Mouse (Mus musculus) cerebellum, adult 9-10 months (tissue): ENCODE data around the gene Olfr690.
"Not testable (repeated sequence)": the region's sequence is repeated elsewhere in the genome, so short reads cannot be mapped to it uniquely, and the experiment has no call there.

Experiments used
- DNase-seq: peaks from one replicate; pipeline ENCODE4 v3.0.0; 2022

Olfr690 gene

GRCm38 (mm10) chr7:105334004-105334403 is at the start of gene Olfr690:
Gene Olfr690, minus strand, starts transcription at chr7:105334104.
- no peak for DNase-seq

- no peak for DNase-seq
Observed at GRCm38 (mm10) chr7:105380329-105380728, 46.4 kb upstream of the Olfr690 start.

DNA sequence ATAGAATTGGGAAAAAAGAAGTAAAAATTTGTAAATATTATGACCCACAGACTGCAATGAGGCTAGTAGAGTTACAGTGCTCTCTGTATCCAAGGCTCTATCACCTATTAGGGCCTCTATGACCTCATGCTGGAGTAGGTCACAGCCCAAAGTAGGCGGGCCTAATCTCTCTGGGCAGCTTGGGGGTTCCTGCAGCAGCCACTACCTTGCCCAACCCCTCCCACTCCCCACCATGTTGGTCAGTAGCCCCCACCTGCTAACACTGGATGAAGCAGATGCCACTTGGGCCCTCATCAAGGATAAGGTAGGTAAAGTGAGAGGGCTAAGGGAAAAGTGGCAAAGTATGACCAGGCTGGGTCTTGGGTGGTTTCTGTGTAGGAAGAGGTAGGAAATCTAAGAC is 41.0 kb upstream of the Olfr690 start, which contains the start of gene Gm5901:
TSS of gene Gm5901 (plus strand) at position 173 of the 400 bp plus-strand sequence.
- no peak for DNase-seq

DNA sequence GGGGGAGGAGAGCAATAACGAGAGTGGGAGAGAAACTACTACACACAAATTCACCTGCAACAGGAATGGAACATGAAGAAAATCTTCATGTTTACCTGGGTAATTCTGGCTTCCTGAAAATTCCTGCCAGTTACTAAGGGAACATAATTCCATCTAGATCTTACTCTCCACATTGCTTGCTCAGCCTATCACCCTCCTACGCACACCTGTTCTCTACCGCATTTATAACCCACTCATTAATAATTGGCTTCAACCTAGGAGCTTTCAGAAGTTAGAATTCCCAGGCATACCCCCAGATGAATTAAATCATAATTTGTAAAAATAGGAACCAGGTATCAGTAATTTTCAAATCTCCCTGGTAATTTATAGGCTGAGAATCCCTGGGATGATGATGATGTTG is 40.1 kb upstream of the Olfr690 start:
- DNase-seq = no peak

- peak; percentile 25 for DNase-seq
Observed at GRCm38 (mm10) chr7:105373509-105373908, 39.6 kb upstream of the Olfr690 start.

DNA sequence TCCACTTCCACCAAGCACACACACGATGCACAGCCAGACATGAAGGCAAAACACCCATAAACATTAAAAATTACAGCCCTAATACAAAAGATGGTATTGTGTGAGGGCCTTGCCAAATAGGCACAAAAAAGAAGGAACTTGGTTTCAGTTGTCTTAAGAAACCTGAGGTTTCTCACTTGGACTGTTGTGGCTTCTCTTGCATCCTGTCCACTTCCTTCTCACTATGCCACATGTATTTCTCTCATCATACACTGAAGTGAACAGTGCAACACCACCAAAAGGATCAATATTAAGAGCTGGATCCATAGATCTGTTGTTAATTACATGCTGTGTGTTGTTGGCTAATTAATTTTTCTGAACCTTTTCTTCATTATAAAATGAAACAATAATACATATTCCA is 39.0 kb upstream of the Olfr690 start:
- DNase-seq = no peak

- DNase-seq = no peak
Observed at GRCm38 (mm10) chr7:105368521-105368920, 34.6 kb upstream of the Olfr690 start.

DNA sequence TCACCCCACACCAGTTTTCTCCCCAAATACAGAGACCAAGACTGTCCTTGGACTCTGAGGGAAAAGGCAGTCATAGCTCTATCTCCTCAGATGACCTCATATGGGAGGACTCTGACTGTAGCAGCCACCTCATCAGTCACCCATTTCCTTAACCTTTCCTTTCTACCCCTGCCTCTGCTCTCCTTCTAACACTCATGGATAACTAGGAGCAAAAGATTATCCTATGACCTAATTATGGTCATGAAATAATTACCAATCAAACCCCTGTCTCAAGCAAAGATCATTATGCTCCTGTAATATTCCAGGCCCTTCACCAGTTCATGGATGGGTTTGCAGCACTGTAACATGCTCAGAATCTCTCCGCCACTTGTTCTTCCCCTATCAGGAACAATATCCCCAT is 34.0 kb upstream of the Olfr690 start, which contains the start of gene Olfr692:
TSS of gene Olfr692 (plus strand) at position 301 of the 400 bp plus-strand sequence.
- DNase-seq = no peak

DNA sequence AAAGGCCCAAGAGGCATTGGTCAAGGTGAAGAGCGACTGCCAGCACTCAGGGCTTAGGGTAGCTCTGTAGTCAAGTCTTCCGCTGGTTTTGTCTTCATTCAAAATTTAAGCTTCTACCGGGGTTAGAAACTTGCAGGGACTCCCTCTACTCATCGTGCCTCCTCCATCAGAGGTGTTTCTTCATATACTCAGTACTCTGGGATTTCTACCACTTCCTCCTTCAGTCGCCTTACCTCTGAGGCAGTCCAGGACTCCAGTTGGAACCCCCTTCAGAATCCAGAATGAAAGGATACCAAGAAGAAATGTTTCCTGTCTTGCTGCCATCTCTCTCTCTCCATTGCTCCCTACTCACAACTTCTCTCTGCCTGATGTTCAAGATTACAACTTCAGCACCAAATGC is 33.4 kb upstream of the Olfr690 start:
- no peak for DNase-seq

DNA sequence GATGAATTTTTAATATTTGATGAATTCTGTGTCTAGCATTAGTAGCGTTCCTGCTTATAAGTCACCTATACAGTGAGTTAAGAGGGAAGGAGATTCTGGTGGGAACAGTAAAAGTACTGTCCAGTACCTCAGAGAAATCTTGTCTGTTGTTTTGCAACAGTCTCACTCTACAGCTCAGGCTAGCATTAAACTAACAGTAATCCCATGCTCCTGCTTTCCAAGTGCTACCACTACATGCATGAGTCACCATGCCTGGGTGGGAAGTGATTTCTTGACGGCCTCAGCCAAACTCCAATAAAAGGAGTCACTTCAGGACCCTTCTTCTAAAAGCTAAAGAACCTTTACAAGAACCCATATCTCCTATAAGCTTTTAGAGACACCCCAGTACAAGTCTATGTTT is 27.8 kb upstream of the Olfr690 start:
- DNase-seq = no peak

GRCm38 (mm10) chr7:105356487-105356886 is 22.6 kb upstream of the Olfr690 start:
- not testable (repeated sequence) for DNase-seq

- not testable (repeated sequence) for DNase-seq
Observed at GRCm38 (mm10) chr7:105356064-105356463, 22.2 kb upstream of the Olfr690 start.

DNA sequence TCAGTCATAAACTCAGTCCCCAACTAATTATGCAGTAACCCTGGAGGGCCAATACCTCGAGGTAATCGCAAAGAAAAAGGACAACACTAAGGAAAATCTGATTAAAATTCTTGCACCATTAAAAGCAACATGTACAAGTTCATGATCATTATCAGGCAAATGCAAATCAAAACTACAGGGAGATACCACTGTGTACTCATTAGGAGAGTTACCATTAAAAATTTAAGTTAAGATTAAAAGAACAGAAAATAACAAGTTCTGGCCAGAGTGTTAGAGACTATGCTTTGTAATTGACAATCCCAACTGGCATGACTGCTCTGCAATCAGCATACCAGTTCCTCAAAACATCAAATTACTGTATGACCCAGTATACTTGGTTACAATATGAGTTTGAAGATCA is 8.8 kb upstream of the Olfr690 start:
- no peak for DNase-seq

- no peak for DNase-seq
Observed at GRCm38 (mm10) chr7:105342170-105342569, 8.3 kb upstream of the Olfr690 start, which contains the start of gene Olfr691. Gene Olfr691, minus strand, starts transcription at chr7:105342270.

GRCm38 (mm10) chr7:105325302-105325701 is 8.6 kb downstream of the Olfr690 start:
- no peak for DNase-seq

DNA sequence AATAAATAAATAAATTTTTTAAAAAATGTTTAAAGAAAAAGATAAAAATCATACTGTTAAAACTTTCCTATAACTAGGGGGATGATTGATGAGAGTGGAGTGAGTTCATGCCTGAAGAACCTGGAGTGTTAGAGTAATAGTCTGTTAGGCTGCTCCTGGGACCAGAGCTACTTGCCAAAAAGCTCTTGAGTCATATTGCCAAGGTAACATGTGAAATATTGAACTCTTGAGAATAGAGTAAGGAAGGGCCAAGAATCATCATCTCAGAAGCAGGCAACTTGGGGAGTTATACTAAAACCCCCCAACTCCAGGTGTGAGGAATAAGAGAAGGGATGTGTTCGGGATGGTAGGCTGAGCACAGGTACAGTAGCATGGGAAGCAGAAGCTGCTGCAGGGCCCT is 23.0 kb downstream of the Olfr690 start, which contains the start of gene Olfr689:
TSS of gene Olfr689 (plus strand) at position 301 of the 400 bp plus-strand sequence.
- DNase-seq = no peak

GRCm38 (mm10) chr7:105290051-105290450 is 43.9 kb downstream of the Olfr690 start:
- DNase-seq = no peak

GRCm38 (mm10) chr7:105287795-105288194 is 46.1 kb downstream of the Olfr690 start, which contains the start of gene Olfr688:
Gene Olfr688, plus strand, starts transcription at chr7:105288095.
- DNase-seq = no peak
